Mouse (Mus musculus): Measurements from ENCODE around the gene Lypla2.

GRCm38 (mm10) chr4:135986943-135987710 is 14.7 kb upstream of the Lypla2 start, which contains the start of gene Pithd1:
- TF ChIP-seq CTCF (IDR thresholded peaks at IDR 0.05; ENCODE audit: borderline replicate concordance, extremely low read depth, insufficient read depth, insufficient read length) = no peak
- TF ChIP-seq POLR2A (IDR thresholded peaks at IDR 0.05; ENCODE audit: borderline replicate concordance, extremely low read depth, insufficient read depth, insufficient read length, poor library complexity, severe bottlenecking) = peak; percentile 96

Measured in brain, embryonic 14.5 days (tissue).